Mouse (Mus musculus): ENCODE results near the gene Donson.
"Not testable (repeated sequence)": the region's sequence is repeated elsewhere in the genome, so short reads cannot be mapped to it uniquely, and the experiment has no call there.

Gene Donson

DNA sequence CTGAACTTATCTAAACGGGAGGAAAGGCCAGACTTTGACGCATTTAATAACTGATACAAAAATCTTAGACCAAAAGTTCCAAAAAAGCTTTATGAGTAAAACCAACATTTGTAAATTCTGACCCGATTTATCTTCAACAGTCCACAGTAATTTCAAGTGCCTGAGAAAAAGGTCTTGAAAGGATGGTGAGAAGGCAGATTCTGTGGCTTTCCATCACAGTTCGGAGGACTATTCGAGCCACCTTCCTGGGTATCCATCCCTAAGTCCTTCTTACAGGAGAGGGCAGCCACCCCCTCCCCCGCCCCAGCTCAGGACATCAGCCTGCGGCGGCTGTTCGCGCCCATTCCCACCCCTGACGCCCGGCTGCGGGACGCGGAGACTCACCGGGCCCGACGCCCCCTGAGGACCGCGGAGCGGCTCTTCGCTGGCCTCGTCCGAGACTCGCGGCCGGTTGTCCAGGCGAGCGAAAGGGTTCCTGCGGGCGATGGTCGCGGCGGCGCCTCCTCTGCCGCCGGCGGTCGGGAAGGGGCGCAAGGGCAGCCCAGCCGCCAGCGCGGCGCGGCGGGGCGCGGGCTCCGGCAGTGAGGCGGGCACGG, 449 bp downstream of the Donson start:
- DNase-seq (ENCODE audit: low spot score): no peak

- DNase-seq (ENCODE audit: low spot score): no peak
Measured at GRCm38 (mm10) chr16:91686369-91686768, 2.2 kb downstream of the Donson start.

- DNase-seq (ENCODE audit: low spot score): no peak
Measured at GRCm38 (mm10) chr16:91685526-91685925, 3.0 kb downstream of the Donson start.

GRCm38 (mm10) chr16:91680656-91681055, 7.9 kb downstream of the Donson start:
- no peak for DNase-seq (ENCODE audit: low spot score)

GRCm38 (mm10) chr16:91678147-91678911, 10.2 kb downstream of the Donson start:
- no peak for DNase-seq (ENCODE audit: low spot score)

DNA sequence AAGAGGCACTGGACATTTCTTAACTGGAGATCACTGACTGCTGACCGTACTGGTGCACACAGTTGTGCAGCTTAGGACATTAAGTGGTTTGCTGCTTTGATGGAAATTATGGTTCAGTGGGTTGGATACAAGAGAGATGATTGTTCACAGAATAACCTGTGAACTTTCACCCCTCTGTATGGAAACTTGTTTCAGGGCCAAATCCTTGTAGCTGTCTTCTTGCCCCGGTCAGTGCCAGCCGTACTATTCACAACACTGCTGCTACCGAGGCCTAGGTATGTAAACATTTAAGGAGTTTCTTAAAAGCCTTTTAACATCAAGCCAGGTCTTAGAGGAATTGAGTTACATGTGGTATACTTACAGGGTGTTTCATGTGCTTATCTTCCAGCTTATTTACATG, 14.1 kb downstream of the Donson start:
- DNase-seq (ENCODE audit: low spot score): no peak

- DNase-seq (ENCODE audit: low spot score): no peak
Measured at GRCm38 (mm10) chr16:91663795-91664194, 24.8 kb downstream of the Donson start.

GRCm38 (mm10) chr16:91662336-91662735, 26.2 kb downstream of the Donson start:
- no peak for DNase-seq (ENCODE audit: low spot score)

DNA sequence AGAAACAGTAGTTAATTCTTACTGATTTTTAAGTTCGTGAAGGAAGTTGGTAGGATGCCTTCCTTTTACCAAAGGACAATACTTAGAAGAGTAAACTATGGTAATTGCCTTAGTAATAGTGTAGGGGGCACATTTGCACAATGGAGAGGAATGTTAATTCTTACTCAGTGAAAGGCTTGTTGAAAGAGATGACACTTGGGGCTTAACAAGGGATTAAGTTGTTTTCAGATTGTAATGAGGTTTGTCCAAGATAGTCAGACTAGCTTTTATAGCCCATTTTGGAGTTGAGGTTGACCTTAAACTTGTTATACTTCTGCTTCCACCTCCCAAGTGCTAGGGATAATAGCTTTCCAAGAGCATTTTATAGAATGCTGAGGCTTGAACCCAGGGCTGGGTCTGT, 27.2 kb downstream of the Donson start:
- no peak for DNase-seq (ENCODE audit: low spot score)

DNA sequence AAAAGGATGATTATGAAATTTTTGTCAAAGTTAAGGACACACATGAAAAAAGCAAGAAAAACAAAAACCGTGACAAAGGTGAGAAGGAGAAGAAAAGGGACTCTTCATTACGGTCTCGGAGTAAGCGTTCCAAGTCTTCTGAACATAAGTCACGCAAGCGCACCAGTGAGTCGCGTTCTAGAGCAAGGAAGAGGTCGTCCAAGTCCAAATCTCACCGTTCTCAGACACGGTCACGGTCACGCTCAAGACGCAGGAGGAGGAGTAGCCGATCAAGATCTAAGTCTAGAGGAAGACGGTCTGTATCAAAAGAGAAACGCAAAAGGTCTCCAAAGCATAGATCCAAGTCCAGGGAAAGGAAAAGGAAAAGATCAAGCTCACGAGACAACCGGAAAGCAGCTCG, 28.8 kb downstream of the Donson start:
- no peak for DNase-seq (ENCODE audit: low spot score)

DNA sequence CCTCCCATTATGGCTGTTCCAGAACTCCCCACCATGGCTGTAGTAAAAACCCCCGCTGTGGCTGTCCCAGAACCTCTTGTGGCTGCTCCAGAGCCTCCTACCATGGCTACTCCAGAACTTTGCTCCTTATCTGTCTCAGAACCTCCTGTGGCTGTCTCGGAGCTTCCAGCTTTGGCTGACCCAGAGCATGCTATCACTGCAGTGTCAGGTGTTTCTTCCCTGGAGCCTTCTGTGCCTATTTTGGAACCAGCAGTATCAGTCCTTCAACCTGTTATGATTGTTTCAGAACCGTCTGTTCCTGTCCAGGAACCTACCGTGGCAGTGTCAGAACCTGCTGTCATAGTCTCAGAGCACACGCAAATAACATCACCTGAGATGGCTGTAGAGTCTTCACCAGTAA, 30.1 kb downstream of the Donson start:
- DNase-seq (ENCODE audit: low spot score): no peak

- no peak for DNase-seq (ENCODE audit: low spot score)
Measured at GRCm38 (mm10) chr16:91657285-91657684, 31.3 kb downstream of the Donson start.

DNA sequence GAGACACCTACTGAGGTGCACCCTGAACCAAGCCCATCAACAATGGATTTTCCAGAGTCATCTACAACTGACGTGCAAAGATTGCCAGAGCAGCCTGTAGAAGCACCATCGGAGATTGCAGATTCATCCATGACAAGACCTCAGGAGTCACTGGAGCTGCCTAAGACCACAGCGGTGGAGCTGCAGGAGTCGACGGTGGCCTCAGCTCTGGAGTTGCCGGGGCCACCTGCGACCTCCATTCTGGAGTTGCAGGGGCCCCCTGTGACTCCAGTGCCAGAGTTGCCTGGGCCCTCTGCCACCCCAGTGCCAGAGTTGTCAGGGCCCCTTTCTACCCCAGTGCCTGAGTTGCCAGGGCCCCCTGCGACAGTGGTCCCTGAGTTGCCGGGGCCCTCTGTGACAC, 33.3 kb downstream of the Donson start:
- DNase-seq (ENCODE audit: low spot score): no peak

DNA sequence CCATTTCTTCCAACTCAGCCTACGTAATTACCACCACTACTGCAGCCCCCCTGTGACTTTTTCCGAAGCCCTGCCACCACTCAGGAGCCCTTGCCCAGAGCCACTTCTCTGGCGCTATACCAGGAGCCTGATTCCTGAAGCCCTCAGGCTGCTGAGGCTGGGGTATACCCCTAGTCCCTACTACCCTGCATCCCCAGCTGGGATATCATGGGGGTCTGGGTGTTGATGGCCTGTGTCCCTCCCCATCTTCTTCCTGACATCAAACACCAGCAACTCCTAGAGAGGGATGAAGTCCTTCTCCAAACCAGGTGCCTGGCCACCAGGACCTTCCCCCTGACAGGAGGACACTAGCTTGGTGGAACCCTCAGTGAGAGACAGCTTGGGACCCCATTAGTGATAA, 36.4 kb downstream of the Donson start:
- DNase-seq (ENCODE audit: low spot score): no peak

GRCm38 (mm10) chr16:91649781-91650180, 38.8 kb downstream of the Donson start:
- DNase-seq (ENCODE audit: low spot score): no peak

DNA sequence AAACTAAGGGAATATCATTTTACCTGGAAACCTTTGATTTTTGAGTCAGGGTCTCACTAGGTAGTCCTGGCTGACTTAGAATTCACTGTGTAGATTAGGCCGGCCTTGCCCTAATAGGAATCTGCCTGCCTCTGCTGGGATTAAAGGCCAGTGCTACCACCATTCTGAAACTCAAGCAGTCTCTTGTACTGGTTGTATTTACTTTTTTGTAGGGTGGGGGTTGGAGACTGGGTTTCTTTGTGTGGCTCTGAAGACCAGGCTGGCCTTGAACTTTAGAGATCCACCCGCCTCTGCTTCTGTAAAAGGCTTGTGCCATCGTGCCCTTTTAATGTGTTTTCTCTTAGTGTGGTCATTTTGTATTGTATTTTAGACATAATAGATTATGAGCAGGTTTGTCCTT, 39.3 kb downstream of the Donson start:
- DNase-seq (ENCODE audit: low spot score): no peak

GRCm38 (mm10) chr16:91648220-91648550, 40.4 kb downstream of the Donson start:
- peak; percentile 73 for DNase-seq (ENCODE audit: low spot score)

GRCm38 (mm10) chr16:91647461-91648219, 40.9 kb downstream of the Donson start, which contains the start of gene Son:
Gene Son (plus strand): TSS chr16:91647506.
- DNase-seq (ENCODE audit: low spot score): peak; percentile 83

DNA sequence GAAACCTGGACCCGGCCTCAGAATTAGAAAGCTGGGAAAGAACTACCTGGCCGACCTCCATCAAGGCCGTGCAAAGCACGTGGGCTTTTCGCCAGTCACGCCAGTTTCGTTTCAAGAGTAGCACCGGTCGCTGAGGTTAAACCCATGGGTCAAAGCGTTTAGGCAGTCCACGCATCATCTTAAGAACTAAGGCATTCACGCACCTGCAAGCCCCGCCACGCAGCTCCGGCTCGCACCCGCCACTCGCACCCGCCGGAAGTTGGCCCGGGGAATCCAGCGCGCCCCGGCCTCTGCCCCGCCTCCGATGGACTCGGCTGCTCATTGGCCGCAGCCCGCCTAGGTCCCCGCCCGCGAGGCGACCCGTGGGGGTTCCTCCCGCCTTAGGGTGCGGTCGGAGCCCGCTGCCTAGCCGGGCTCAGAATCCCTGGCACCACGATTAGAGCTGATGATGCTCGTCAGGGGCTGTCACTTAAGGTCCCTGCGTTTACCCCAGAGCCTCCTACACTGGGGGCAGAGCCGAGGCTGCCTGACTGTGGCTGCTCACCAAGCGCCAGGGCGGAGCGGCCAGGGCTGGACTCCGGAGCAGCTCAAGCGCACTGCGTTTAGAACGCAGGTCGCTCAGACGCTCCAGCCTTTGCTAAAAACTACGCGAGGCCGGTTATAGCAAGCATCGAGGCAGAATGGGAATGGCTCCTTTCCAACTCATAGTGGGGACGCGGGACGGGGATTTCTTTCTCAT, 41.7 kb downstream of the Donson start, which contains the start of gene Gart:
TSS of gene Gart (minus strand) at position 272 of the 739 bp plus-strand sequence.
- DNase-seq (ENCODE audit: low spot score): peak; percentile 90

- no peak for DNase-seq (ENCODE audit: low spot score)
Measured at GRCm38 (mm10) chr16:91645995-91646602, 42.5 kb downstream of the Donson start.

- not testable (repeated sequence) for DNase-seq (ENCODE audit: low spot score)
Measured at GRCm38 (mm10) chr16:91645420-91645819, 43.1 kb downstream of the Donson start.

- no peak for DNase-seq (ENCODE audit: low spot score)
Measured at GRCm38 (mm10) chr16:91644901-91645300, 43.7 kb downstream of the Donson start.

Measured in ovary, postnatal 10 days (tissue).